In the genomic region with DNA sequence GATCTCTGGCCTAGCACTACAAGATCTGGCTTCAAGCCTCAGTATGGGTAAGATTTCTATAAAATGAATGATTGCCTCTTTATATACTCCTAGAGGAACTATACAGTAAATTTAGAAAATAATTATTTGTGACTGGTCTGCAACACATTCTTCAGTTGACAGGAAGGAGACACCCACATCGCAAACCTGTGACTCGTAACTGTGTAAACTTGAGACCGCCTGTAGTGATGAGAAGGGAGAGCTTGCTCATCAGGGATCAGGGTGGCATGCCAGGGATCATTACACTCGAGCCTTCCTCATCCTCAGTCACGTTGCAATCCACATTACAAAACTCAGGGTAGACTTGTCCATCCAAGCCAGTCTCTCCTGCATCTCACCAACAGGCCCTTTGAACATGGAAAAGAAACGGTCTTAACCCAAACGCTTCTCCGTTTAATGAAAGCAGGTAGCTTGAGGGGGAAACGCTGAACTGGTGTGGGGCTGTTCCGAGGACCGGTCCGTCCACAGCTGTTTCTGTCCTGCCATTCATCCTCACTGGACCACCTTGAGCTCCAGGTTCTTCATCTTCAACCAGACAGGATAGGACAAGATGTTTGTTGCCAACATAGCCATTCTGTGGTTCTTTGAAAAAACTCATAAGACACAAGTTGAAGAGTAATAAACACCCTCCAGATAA, we compare ENCODE assay signal across 37 mouse cellular contexts. TPM values are rescaled to one million over a fixed set of nuclear protein-coding genes. Genes with fewer than 3 reads are reported as not detected.
"Had no signal": no experiment of that assay in that cellular context is flagged by ENCODE, and none has a peak within 500 bp of the region (broad histone marks: within the 10 kb centered on the region; RNA-seq: fewer than 3 reads in every experiment).

No protein-coding gene starts in this region.

- H3K4me3 ChIP-seq: gastrocnemius, adult 2 months; heart, adult 2 months; heart, embryonic 13.5 days; heart, embryonic 15.5 days; hindbrain, embryonic 10.5 days; hindbrain, embryonic 12.5 days; intestine, embryonic 15.5 days; left cerebral cortex, adult 2 months; limb, embryonic 10.5 days; limb, embryonic 12.5 days; liver, embryonic 13.5 days; liver, embryonic 15.5 days had no signal

- DNase-seq: gastrocnemius, adult 2 months; gastrocnemius, postnatal 10 days; gastrocnemius, postnatal 25 days; heart, adult 2 months; heart, postnatal 14 days; heart, postnatal 36 days; kidney, adult 18-20 months; kidney, adult 8-10 months; kidney, postnatal 10 days; kidney, postnatal 25 days; kidney, postnatal 4 days; layer of hippocampus, adult 9-11 months; liver; liver, embryonic 13.5 days had no signal

- ATAC-seq: hindbrain, embryonic 16.5 days; inflammation-experienced regulatory T-cells, adult 6 months; intestine, postnatal 0 days had no signal

- H3K27ac ChIP-seq: gastrocnemius, adult 2 months; heart, adult 2 months; heart, embryonic 13.5 days; heart, embryonic 15.5 days; hindbrain, embryonic 10.5 days; hindbrain, embryonic 12.5 days; hindbrain, embryonic 14.5 days; intestine, embryonic 15.5 days; left cerebral cortex, adult 2 months; limb, embryonic 10.5 days; limb, embryonic 12.5 days; liver, embryonic 13.5 days; liver, embryonic 15.5 days had no signal

- H3K36me3 ChIP-seq: heart, embryonic 13.5 days; heart, embryonic 15.5 days; hindbrain, embryonic 10.5 days; hindbrain, embryonic 12.5 days; intestine, embryonic 15.5 days; limb, embryonic 10.5 days; limb, embryonic 12.5 days; liver, embryonic 13.5 days; liver, embryonic 15.5 days had no signal

- H3K9ac ChIP-seq: heart, embryonic 13.5 days; heart, embryonic 15.5 days; hindbrain, embryonic 12.5 days; hindbrain, embryonic 14.5 days; intestine, embryonic 15.5 days; limb, embryonic 12.5 days; liver, embryonic 13.5 days; liver, embryonic 15.5 days had no signal

- H3K4me1 ChIP-seq: heart, embryonic 15.5 days; hindbrain, embryonic 10.5 days; hindbrain, embryonic 12.5 days; intestine, embryonic 15.5 days; liver, embryonic 15.5 days had no signal

- H3K4me2 ChIP-seq: heart, embryonic 13.5 days; heart, embryonic 15.5 days; hindbrain, embryonic 12.5 days; hindbrain, embryonic 14.5 days; intestine, embryonic 15.5 days; limb, embryonic 12.5 days; liver, embryonic 11.5 days; liver, embryonic 13.5 days; liver, embryonic 15.5 days had no signal

- H3K9me3 ChIP-seq: heart, embryonic 13.5 days; heart, embryonic 15.5 days; hindbrain, embryonic 10.5 days; hindbrain, embryonic 12.5 days; intestine, embryonic 15.5 days; limb, embryonic 10.5 days; limb, embryonic 12.5 days; liver, embryonic 13.5 days; liver, embryonic 15.5 days had no signal

- H3K27me3 ChIP-seq: heart, embryonic 13.5 days; heart, embryonic 15.5 days; hindbrain, embryonic 12.5 days; intestine, embryonic 15.5 days; limb, embryonic 12.5 days; liver, embryonic 13.5 days; liver, embryonic 15.5 days had no signal

RNA-seq across cellular contexts. Expression of a gene that starts 16.7 kb away (rescaled TPM):
- total RNA-seq: gastrocnemius, adult 2 months; layer of hippocampus, adult 8-10 months; layer of hippocampus, postnatal 14 days; left cerebral cortex, postnatal 14 days had no signal
- polyA plus RNA-seq: heart, embryonic 13.5 days; hindbrain, embryonic 10.5 days; hindbrain, embryonic 12.5 days; hindbrain, embryonic 14.5 days; inflammation-experienced regulatory T-cells, adult 6 months; kidney, embryonic 14.5 days; kidney, embryonic 16.5 days; limb, embryonic 10.5 days; limb, embryonic 12.5 days had no signal

RNA-seq across cellular contexts. Expression of a gene that starts 54.5 kb away (rescaled TPM):
- total RNA-seq: gastrocnemius, adult 2 months; gastrocnemius, postnatal 25 days; granulocyte monocyte progenitor cell, adult 5-6 weeks; heart, adult 2 months; heart, postnatal 14 days; heart, postnatal 36 days; layer of hippocampus, adult 8-10 months; left cerebral cortex, adult 2 months; left cerebral cortex, postnatal 14 days; left cerebral cortex, postnatal 36 days had no signal
- polyA plus RNA-seq: heart, adult 2 months; heart, embryonic 15.5 days; heart, postnatal 0 days; hindbrain, embryonic 12.5 days; inflammation-experienced regulatory T-cells, adult 6 months; kidney, embryonic 14.5 days; limb, embryonic 10.5 days; limb, embryonic 12.5 days; limb, embryonic 14.5 days had no signal
